Mouse (Mus musculus) thymus, postnatal 0 days (tissue): ENCODE data around the gene Asprv1. TPM values are rescaled to one million over a fixed set of nuclear protein-coding genes. Genes with fewer than 3 reads are reported as not detected.

Experiments
- DNase-seq: peaks from one replicate; pipeline ENCODE4 v3.0.0-alpha.2; 2015; ENCODE audit warnings: low spot score
- polyA plus RNA-seq: library from polyadenylated mRNA; unstranded; fragments of >200 nt; fragmentation: Nextera tagmentation; extraction: Ambion mirVana; gene quantifications from 2 replicates; pipeline ENCODE4 v1.2.1, GENCODE M21; 2015

The Asprv1 gene
- polyA plus RNA-seq, 1 experiment from 2014 or later, result 9.5 TPM

GRCm38 (mm10) chr6:86615301-86615700 lies 12.7 kb upstream of the Asprv1 start:
- no peak for DNase-seq

GRCm38 (mm10) chr6:86623201-86623600 lies 4.8 kb upstream of the Asprv1 start:
- no peak for DNase-seq

DNA sequence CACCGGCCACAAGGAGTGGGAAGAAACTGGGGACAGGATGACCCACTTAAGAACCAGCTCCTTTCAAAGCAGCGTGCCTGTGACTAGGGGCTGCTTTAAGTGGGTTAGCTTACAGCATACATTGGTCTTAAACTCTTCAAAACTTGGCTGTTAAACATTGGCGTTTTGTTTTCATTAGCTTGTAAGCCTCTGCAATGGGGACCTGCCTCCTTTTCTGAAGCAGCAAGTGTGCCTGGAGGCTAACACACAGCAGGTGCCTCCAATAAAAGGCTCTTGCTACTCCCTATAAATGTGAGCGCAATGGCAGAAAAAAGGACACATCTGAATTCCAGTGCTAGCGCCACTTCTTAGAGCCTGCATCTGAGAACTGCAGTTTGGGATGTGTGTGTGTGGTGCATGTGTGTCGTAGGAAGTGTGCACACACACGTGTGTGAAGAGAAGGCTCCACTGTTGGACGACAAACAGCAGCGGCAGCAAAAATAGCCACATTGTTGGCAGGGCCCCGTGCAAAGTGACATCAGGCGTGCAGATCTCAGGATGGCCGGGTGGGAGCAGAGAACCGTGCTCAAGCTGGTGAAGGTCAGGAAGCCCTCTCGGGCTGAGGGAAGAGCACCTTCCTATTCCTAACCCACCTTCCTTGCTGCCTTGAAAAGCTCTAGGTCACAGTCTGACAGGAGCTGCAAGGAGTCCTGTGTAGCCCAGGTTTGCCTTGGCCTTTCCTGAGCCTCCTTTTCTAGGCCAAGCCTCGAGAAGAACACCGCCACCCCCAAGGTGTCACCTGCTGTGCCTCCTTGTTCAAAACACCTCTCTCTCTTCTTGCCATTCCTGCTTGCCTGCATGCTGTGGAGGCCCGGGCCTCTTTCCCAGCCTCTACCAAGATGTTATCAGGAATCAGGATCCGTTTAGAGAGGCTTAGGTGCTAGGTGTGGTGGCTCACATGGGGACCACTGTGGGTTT lies 3.6 kb upstream of the Asprv1 start:
- no peak for DNase-seq

GRCm38 (mm10) chr6:86630141-86630540 lies 2.2 kb downstream of the Asprv1 start:
- DNase-seq, result no peak

- no peak for DNase-seq
Observed at GRCm38 (mm10) chr6:86636495-86636894, 8.5 kb downstream of the Asprv1 start.

DNA sequence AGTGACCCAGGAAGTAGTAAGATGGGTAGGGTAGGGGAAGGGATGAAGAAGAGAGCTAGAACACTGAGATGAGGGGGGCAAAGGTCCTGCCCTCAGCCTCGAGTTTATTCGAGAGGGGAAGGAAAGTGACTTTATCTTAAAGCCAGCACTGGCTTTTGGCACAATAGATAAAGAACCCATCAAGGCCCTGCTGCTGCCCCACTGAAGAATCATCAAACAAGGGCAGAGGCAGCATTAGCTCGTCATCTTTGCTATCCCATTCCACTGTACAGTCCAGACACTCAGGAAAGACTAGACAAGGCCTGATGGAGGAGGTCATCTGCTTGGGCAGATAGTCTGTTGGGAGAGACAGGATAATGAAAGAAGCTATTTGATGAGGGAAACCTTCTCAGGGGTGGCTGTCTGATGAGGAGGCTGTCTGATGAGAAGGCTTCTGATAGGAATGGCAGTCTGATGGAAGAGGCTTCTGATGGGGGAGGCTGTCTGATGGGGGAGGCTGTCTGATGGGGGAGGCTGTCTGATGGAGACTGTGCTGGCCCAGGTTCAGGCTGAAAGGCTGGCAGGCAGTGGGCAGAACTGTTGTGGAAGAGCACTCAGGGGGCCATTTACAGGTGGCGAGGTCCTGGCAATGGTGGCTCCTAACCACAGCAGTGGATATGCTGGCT lies 9.3 kb downstream of the Asprv1 start:
- DNase-seq, result no peak

DNA sequence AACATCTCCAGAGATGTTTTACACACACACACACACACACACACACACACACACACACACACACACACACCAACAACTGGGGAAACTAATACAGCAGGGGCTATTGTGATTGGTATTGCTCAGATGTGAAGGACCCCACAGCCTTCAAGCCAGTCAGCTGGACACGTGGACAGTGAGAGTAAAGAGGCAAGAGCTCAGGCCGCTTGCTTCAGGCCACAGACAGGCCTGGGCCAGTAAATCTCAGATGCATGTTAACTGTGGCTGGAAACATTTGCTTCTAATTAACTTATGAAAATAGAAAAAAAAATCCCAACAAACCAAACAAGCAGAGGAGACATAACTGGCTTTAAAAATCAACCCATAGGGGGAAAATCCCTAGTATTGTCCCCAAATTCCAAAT lies 9.9 kb downstream of the Asprv1 start:
- DNase-seq, result no peak

DNA sequence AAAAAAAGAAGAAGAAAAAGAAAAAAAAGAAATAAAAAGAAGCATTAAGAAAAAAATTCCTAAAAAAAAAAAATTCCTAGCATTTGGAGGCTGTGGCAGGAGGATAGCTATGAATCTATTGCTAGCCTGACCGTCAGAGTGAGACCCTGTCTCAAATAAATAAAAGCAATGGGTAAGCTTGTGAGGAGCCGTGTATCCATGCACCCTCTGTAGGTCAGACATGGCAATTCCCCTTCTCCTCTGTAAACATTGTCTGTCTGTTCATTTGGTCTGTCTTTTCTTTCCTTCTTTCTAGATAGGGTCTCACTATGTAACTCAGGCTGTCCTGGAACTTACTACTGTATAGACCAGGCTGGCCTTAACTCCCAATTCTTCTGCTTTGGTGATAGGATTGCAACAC lies 10.5 kb downstream of the Asprv1 start:
- DNase-seq, result no peak

DNA sequence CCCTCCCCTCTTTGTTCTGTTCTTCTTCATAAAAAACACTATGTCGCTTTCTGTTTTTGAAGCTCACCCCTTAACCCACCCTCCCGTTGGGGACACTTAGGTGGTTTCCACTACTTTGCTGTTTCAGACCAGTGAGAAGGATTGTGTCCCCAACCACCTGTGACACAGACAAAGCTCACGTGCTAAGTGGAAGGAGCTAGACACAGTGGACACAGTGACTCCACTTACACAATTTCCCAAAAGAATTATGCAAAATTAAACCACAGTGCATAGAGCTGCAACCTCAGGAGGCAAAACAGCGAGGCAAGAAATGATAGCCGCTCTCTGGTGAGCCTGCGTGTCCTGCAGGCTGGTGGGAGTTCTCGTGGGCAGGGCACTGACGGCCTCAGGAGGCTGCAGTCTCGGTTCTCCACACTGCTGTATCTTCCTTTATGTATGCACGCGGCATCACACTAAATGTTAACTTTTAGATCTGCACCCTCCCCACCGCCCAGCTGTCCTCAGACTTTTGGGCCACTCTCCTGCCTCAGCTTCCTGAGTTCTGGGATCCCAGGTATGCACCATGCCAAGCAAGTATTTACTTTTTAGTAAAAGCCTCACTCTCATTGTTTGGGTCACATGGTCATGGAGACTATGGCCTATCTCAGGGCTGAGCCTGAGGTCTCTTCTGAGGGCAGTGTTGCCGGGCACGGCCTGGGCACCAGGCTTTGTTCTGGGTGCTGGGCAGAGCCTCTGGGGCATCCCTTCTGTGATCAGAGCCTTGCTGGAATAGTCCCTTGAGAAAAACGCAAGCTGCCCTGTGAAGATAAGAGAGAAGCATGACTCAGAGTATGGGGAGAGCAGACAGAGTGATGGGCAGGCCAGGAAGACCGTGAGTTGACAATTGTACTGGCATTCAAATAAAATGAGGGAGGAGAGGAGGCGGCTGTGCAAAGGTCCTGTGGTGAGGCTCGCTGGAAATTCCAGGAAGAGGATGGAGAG lies 11.5 kb downstream of the Asprv1 start:
- DNase-seq, result no peak

- DNase-seq, result no peak
Observed at GRCm38 (mm10) chr6:86640161-86640560, 12.2 kb downstream of the Asprv1 start.

DNA sequence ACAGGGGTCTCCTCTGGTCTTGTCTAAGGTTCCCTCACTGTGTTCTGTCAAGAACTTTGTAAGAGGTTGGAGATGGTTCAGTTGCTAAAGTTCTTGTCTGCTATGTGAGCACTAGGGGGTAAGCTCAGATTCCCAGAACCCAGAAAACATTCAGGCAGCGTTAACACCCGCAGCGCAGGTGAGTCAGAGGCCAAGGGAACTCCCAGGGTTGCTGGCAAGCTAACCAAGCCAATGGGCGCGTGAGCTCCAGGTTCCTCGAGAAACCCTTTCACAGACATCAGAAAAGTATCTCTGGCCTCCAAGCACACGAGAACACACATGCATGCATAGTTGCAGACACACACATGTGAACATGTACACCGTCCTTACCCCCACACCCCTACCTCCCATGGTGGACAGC lies 12.8 kb downstream of the Asprv1 start:
- DNase-seq, result no peak

DNA sequence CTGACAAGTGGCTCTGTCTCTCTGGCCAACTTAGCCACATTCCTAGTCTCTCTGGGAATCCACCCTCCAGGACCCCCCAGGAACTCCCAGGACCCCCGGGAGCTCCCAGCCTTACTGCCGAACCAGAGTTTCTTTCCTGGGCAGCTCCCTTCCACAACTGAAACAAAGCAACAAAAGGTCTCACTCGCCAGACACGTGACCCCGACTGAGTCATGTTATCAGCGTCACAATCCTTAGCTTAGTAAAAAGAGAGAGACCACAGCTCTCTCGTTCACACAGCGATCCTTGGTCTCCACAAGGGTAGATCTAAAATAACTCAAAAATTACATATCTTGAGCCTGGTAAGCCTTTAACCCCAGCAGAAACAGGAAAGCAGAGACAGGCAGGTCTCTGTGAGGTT lies 13.8 kb downstream of the Asprv1 start:
- DNase-seq, result no peak

DNA sequence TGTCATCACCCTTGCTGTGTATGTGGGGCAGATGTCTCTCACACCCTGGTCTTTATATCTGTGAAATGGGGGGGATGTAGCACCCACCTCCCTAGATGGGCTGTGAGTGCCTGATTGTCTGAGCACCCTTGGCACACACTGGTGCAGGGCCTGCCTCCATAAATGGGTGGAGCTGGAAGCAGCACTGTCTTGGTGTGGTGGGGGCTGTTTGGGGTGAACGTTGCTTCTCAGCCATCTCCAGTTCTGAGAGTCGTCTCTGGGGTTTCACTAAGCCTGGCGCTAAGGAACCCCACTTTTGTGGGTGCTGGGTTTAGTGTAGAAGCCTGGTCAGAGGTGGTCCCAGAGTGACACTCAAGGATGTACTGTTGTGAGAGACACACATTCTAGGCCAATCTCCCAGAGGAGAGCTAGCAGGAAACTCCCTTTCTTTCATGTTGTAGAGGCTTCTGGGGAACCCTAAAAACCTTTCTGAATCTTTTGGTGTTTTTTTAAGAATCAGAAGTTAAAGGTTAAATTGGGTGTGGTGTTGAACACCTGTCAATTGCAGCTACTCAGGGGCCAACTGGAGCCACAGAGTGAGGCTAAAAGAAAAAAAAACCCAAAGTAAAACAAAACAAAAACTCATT lies 16.9 kb downstream of the Asprv1 start:
- peak; percentile 35 for DNase-seq

- no peak for DNase-seq
Observed at GRCm38 (mm10) chr6:86645551-86645950, 17.6 kb downstream of the Asprv1 start.

GRCm38 (mm10) chr6:86646143-86646542 lies 18.2 kb downstream of the Asprv1 start:
- no peak for DNase-seq

- DNase-seq, result no peak
Observed at GRCm38 (mm10) chr6:86653026-86653425, 25.1 kb downstream of the Asprv1 start.

DNA sequence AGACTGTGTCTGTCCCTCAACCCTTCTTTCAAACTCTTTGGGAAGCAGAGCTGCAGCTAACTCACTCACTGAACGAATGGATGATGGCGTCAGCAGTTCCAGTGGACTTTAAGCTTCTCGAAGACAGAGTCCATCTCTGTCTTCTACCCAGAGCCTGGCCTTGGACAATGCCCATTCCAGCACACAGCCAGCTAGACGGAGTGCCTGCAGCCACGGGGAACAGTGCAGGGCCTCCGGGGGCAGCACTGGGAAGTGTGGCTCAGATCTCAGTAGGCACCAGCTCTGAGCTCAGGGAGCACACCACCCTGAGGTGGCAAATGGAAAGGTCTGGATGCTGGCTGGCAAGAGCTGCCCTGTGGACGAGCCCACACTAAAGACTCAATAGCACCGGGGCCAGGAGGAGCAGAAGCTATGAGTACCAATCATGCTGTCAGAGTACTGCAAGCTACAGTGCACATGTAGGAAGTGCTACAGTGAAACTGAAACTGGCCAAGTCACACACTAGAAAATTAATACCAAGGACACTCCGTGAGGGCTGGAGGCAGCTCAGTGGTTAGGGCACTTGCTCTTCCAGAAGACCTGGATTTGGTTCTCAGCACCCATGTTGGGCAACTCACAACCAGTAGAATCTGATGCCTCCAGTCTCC lies 26.4 kb downstream of the Asprv1 start:
- DNase-seq, result no peak

GRCm38 (mm10) chr6:86658501-86658900 lies 30.5 kb downstream of the Asprv1 start:
- DNase-seq, result no peak

GRCm38 (mm10) chr6:86660161-86660877 lies 32.4 kb downstream of the Asprv1 start:
- DNase-seq, result no peak

DNA sequence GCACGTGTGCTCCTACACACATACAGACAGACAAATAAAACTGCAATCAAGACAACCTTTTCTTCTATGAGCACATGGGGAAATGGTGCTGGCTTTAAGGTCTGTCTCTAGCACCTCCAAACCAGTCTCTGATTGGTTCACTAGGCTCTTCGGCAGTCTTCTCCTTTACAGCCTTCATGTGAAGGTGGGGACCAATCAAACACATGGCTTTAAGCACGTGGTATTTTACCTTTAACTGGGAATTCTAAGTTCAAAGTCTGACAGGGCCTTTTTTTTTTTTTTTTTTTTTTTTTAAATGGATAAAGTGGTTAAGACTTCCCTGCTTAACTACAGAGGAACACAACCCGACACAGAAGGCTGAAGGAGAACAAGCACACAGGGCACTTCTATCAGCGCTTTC lies 37.1 kb downstream of the Asprv1 start:
- DNase-seq, result no peak
